Mouse (Mus musculus) right cerebral cortex, postnatal 10 days (tissue): ENCODE data around the gene Qser1.

ENCODE experiments used
- DNase-seq, 2 experiments: peaks; one replicate each; pipeline ENCODE4 v3.0.0; 2021; ENCODE audit warnings: low spot score in 2 of 2

The Qser1 gene

DNA sequence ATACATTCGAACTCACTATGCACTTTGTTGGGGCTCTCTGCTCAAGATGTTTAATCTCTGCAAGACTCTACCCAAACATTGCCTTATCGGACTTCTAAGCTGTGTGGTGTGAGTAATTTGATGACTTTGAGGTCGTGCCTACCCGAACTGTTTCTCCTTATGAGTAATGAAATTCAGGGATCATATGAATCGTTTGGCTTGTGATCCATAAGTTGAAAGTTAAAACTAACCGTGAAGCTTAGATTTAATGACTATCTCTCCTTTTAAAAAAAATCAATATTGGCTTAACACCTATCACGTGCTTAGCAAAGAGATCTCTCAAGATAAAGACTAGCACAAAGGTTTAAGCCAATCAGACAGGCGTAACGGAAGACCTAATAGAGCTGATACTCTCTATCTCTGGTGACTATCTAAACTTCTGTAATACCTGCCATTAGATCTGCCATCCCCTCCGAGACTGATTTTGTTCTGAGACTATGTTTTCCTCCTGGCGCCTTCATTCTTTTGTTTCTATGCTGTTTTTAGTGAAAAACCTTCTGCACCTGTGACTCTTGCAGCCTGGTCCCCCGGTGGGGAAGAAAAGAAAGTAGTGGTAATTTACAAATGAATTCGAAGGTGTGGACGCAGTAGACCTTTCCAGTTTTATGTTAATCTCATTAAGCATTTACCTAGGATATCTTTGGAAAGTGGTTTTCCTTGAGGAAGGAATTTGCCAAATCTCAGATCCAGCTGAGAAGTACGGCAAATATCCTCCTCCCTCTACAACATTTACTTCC, 1.2 kb upstream of the Qser1 start:
- DNase-seq = no peak

- DNase-seq = peak; percentile 91 to 93
Observed at GRCm38 (mm10) chr2:104816866-104817439, 393 bp upstream of the Qser1 start.

GRCm38 (mm10) chr2:104815561-104816370, 794 bp downstream of the Qser1 start:
- DNase-seq = peak; percentile 40 to 44

- no peak for DNase-seq
Observed at GRCm38 (mm10) chr2:104814181-104814951, 2.2 kb downstream of the Qser1 start.

- DNase-seq = no peak
Observed at GRCm38 (mm10) chr2:104805435-104805834, 11.1 kb downstream of the Qser1 start.

DNA sequence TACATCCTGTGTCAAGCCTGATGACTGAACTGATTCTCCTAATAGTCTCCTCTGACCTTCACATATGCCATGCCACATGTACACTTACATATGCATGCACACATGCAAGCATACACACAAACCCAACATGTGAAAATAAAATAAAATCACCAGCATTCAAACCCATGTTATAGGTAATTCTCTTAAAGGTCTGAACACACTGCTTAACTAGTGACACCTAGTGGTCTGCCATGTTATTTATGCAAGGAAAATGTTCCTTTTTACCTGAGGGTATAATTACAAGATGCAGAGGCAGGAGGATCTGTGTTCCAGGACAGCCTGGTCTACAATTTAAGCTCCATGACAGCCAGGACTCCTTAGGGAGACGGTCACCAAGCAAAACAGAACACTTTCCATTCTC, 41.8 kb downstream of the Qser1 start:
- no peak for DNase-seq

- DNase-seq = no peak
Observed at GRCm38 (mm10) chr2:104768697-104769096, 47.9 kb downstream of the Qser1 start.

DNA sequence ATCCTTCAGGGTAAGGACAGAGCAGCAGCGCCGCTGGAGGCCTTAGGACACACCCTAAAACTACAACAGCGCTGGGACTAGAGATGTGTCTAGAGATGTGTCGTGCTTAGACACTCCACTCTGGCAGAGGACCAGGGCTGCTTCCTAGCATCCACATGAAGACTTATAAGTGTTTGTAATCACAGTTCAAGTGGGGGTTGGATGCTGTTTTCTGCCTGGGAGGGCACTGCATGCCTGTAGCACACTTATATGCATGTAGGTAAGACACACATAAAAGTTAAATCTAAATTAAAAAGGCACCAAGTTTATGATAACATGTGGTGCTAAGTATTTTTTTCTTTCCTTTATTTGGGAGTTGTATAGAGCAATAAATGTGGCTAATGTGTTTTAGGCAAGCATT, 52.5 kb downstream of the Qser1 start:
- no peak for DNase-seq

GRCm38 (mm10) chr2:104763134-104763703, 53.3 kb downstream of the Qser1 start:
- DNase-seq = no peak

- DNase-seq = no peak
Observed at GRCm38 (mm10) chr2:104750611-104751010, 65.9 kb downstream of the Qser1 start.

DNA sequence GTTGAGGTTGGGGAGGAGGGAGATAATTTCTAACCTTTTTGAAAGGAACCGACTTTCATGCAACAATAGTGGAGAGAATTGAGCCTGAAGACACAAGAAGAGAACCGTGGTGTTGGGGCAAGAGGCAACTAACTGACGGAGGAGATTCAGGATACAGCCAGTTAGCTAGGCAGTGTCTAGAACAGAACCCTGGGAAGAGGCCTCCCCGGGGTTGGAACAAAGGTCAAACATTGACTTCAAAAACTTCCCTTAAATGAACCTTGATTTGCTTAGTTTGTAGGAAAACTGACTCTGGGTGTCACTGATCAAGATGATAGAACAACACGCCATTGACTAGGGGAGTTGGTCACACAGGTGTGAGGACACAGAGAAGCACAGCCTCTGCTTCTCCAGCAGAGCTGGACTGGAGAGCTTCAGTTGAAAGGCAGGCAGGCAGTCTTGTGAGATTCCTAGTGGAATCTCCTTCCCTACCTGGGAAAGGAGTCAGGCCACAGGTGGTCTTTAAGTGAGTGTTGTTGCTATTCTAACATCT, 67.8 kb downstream of the Qser1 start:
- DNase-seq = no peak

DNA sequence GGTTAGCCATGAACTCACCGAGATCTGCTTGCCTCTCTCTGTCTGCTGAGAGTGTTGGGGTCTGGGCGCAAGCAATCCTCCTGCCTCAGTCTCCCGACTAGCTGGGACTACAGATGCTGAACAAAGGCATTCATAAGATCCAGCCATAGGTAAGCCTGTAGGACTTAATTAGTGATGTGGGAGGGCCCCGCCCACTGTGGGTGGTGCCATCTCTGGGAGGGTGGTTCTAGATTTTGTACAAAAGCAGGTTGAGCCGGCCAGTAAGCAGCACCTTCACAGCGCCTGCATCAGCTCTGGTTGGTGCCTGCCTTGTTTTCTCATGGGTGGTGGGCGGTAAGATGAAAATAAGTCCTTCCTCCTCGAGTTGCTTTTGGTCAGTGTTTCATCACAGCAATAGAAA, 70.3 kb downstream of the Qser1 start:
- no peak for DNase-seq

GRCm38 (mm10) chr2:104743971-104744370, 72.6 kb downstream of the Qser1 start:
- no peak for DNase-seq

DNA sequence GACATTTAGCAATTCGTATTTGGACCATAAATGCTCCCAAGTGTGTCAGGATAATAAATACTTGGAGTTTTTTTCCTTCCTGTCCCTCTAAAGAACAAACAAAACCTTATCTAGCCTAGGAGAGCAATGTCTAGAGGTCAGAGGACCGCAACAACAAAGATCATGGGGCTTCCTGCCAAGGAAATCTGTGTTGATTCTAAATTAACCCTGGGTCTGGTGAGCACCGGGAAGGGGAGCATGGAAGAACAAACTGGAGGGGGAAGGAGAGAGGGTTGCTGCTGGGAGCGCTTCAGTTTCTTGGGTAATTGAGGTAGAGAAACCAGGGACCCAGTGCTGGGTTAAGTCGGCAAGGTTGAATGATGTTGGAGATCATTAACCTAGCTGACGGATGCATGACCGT, 73.4 kb downstream of the Qser1 start:
- DNase-seq = no peak

- DNase-seq = peak; percentile 86 to 90
Observed at GRCm38 (mm10) chr2:104742741-104743064, 73.9 kb downstream of the Qser1 start, which contains the start of gene Depdc7. TSS of gene Depdc7 (minus strand) at chr2:104742878.

GRCm38 (mm10) chr2:104741896-104742740, 74.4 kb downstream of the Qser1 start:
- peak; percentile 36 to 37 for DNase-seq

- no peak for DNase-seq
Observed at GRCm38 (mm10) chr2:104741015-104741758, 75.4 kb downstream of the Qser1 start.

DNA sequence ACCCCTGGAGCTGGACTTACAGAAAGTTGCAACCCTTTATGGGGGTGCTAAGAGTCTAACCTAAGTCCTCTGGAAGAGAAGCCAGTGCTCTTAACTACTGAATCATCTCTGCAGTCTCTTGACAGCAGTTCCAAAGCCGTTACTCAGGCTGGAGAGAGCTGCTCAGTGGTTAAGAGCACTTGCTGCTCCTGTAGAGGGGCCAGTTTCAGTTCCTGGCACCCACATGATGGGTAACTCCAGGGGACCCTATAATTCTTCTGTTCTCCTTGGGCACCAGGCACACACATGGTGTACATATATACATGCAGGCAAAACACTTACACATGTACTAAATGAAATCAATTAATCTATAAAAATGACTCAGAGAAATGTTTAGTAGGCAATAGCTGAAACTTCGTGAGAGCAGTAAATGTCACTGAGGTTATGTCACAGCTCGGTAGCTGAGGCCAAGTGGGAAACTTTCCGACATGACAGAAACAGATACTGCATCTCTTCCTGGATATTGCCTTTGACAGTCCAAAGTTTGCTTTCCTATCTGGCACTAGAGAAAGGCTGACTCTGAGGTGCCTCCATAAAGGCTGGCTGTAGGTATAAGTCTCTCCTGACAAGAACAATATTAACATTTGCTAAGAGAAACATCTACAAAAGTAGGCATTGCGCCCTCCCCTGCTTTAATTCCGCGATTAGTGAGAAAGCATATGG, 76.2 kb downstream of the Qser1 start:
- no peak for DNase-seq

GRCm38 (mm10) chr2:104739691-104740090, 76.9 kb downstream of the Qser1 start:
- DNase-seq = no peak
